Mouse (Mus musculus) megakaryocyte, adult 5-6 weeks (primary cell): ENCODE results near the gene Rho. TPM values are rescaled to one million over a fixed set of nuclear protein-coding genes. Genes with fewer than 3 reads are reported as not detected.
A peak's percentile ranks its signal among the peaks of the same experiment; 100 is the strongest.

Source experiments
- ATAC-seq: 2 replicates; pipeline ENCODE4 v1.8.0; 2016; ENCODE audit warnings: mild to moderate bottlenecking, inconsistent platforms; ENCODE audit not compliant: poor library complexity, severe bottlenecking
- total RNA-seq, 2 experiments: library from RNA; stranded (forward) in 1 of 2; stranded (reverse) in 1 of 2; fragments of 153-499, 151-499 nt in 1 of 2; fragments of 221-1000, 200-1000 nt in 1 of 2; gene quantifications; 2 replicates each; pipeline versions ENCODE4 v1.2.3 to v1.2.4; 2015 to 2017

The Rho gene
- total RNA-seq, 2 experiments from 2014 or later = 0.04 TPM; not detected in 1

- ATAC-seq = no peak
Observed at GRCm38 (mm10) chr6:115955169-115955568, 23.6 kb downstream of the Rho start.

- no peak for ATAC-seq
Observed at GRCm38 (mm10) chr6:115955664-115956063, 24.1 kb downstream of the Rho start.

GRCm38 (mm10) chr6:115956418-115956921 is 24.9 kb downstream of the Rho start:
- ATAC-seq = no peak

GRCm38 (mm10) chr6:115956922-115957601 is 25.5 kb downstream of the Rho start:
- ATAC-seq = no peak

- no peak for ATAC-seq
Observed at GRCm38 (mm10) chr6:115957681-115958080, 26.1 kb downstream of the Rho start.

GRCm38 (mm10) chr6:115958445-115958844 is 26.9 kb downstream of the Rho start:
- no peak for ATAC-seq

GRCm38 (mm10) chr6:115959151-115959691 is 27.7 kb downstream of the Rho start:
- ATAC-seq = no peak

- no peak for ATAC-seq
Observed at GRCm38 (mm10) chr6:115960322-115960721, 28.8 kb downstream of the Rho start.

GRCm38 (mm10) chr6:115961743-115962142 is 30.2 kb downstream of the Rho start:
- ATAC-seq = no peak

- no peak for ATAC-seq
Observed at GRCm38 (mm10) chr6:115962439-115963085, 31.0 kb downstream of the Rho start.

- no peak for ATAC-seq
Observed at GRCm38 (mm10) chr6:115963656-115964055, 32.1 kb downstream of the Rho start.

GRCm38 (mm10) chr6:115966227-115966966 is 34.8 kb downstream of the Rho start:
- no peak for ATAC-seq

- ATAC-seq = no peak
Observed at GRCm38 (mm10) chr6:115967291-115967880, 35.8 kb downstream of the Rho start.

GRCm38 (mm10) chr6:115968086-115968485 is 36.5 kb downstream of the Rho start:
- no peak for ATAC-seq

- ATAC-seq = no peak; the same call in 1 of the 2 replicates
Observed at GRCm38 (mm10) chr6:115968700-115969099, 37.2 kb downstream of the Rho start.

- no peak for ATAC-seq
Observed at GRCm38 (mm10) chr6:115969103-115969502, 37.6 kb downstream of the Rho start.

GRCm38 (mm10) chr6:115969952-115970351 is 38.4 kb downstream of the Rho start:
- ATAC-seq = peak; percentile 67

GRCm38 (mm10) chr6:115971273-115972060 is 39.9 kb downstream of the Rho start:
- no peak for ATAC-seq

- ATAC-seq = no peak
Observed at GRCm38 (mm10) chr6:115972083-115972764, 40.7 kb downstream of the Rho start.
